Mouse (Mus musculus) megakaryocyte, embryonic 14.5 days (primary cell): ENCODE data around the gene Rsg1. TPM values are rescaled to one million over a fixed set of nuclear protein-coding genes. Genes with fewer than 3 reads are reported as not detected.

Experiments used
- H3K27me3 ChIP-seq: replicated peaks from 2 replicates; pipeline ENCODE3; 2012; ENCODE audit warnings: inconsistent platforms
- H3K36me3 ChIP-seq: replicated peaks from 2 replicates; pipeline ENCODE3; 2012; ENCODE audit warnings: low read length, inconsistent platforms, mixed read lengths
- H3K4me1 ChIP-seq: 2 replicates; pipeline ENCODE4 v1.6.1; 2012; ENCODE audit warnings: inconsistent platforms
- H3K4me3 ChIP-seq: replicated peaks from 2 replicates; pipeline ENCODE3; 2012; ENCODE audit warnings: moderate library complexity, mild to moderate bottlenecking, inconsistent platforms
- H3K9me3 ChIP-seq: 2 replicates; pipeline ENCODE4 v1.6.1; 2012; ENCODE audit warnings: inconsistent platforms
- FLI1 ChIP-seq: IDR thresholded peaks from 2 replicates; pipeline ENCODE4 v1.6.1; 2012; ENCODE audit warnings: low read length, inconsistent platforms, mixed read lengths
- GATA1 ChIP-seq: IDR thresholded peaks from 3 replicates; pipeline ENCODE4 v1.6.1; 2012; ENCODE audit warnings: mixed read lengths, low read length, inconsistent platforms, borderline replicate concordance
- polyA plus RNA-seq: library from polyadenylated mRNA; stranded (reverse); fragments of >175 nt; gene quantifications from 2 replicates; pipeline ENCODE4 v1.2.3, GENCODE M21; 2012; ENCODE audit warnings: low replicate concordance; ENCODE audit not compliant: insufficient read depth

Gene Rsg1
- polyA plus RNA-seq, result not detected in 2 replicates

DNA sequence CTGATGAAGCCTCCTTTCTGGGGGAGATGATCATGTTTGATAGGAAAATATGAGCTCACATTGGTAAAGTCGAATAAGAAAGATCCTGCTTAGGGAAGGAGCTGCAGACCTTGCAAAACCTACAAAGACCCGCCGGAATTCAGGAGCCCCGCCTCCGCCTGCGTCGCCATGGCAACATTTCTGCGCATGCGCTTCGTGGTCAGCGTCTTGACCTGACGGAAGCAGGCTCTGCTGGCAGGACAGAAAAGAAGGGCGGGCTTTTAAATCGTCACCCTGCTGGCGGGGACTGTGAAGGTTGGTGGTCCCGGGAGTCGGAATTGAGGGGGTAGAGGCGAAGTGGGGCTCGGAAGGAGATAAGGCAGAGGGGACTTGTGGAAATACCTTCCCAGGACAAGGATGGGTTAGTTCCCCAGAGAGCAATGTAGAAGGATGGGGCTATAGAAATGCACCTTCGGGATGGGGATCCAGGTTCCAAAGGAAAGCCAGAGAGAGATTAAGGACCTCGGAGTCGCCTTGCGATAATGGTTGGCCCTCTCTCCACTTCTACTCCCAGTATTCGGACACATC lies at the start of gene Rsg1:
Gene Rsg1, plus strand, starts transcription at position 187 of the 567 bp plus-strand sequence.
- Histone ChIP-seq H3K27me3 (no peaks in the 10 kb centered on the region), H3K4me1 (peaks cover 27% of the 10 kb centered on the region), H3K4me3 (peak within 1 kb of the TSS; percentile 90), H3K9me3 (no peaks in the 10 kb centered on the region), H3K36me3 (peaks cover 7% of the 10 kb centered on the region)
- TF ChIP-seq GATA1 (no peak), FLI1 (no peak)

DNA sequence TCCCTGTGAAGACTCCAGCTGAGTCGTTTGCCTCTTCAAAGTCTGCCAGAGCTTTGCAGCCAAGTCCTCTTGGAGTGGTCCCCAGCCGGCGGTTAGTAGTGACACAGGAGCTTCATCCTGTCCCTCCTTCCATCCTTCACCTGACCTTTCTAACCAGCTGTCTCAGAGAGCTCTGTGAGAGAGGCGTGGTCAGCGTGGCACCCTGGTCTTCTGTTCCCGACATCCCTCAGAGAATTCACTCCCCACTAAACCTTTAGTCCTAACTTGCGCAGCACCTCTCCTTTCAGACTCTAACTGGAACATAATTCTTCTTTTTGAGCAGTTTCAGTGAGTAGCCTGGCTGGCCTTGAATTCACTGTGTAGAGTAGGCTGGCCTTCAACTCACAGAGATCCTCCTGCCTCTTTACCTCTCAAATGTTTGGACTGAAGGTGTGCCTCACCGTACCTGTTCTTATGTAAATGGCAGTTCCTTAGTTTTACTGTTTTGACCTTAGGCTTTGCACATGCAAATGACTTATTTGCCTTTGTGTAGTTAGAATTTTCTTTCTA lies 47.9 kb upstream of the Rsg1 start:
- TF ChIP-seq FLI1 (no peak), GATA1 (no peak)
- H3K27me3 ChIP-seq, result no peaks in the 10 kb centered on the region
- H3K4me1 ChIP-seq, result peaks cover 27% of the 10 kb centered on the region
- no peaks in the 10 kb centered on the region for H3K9me3 ChIP-seq
- peaks cover 55% of the 10 kb centered on the region for H3K36me3 ChIP-seq
- H3K4me3 ChIP-seq, result no peak overlapping the region

GRCm38 (mm10) chr4:141167156-141167555 lies 46.6 kb upstream of the Rsg1 start:
- TF ChIP-seq FLI1, result no peak
- no peaks in the 10 kb centered on the region for H3K9me3 ChIP-seq
- no peaks in the 10 kb centered on the region for H3K27me3 ChIP-seq
- H3K36me3 ChIP-seq, result peaks cover 64% of the 10 kb centered on the region
- peaks cover 13% of the 10 kb centered on the region for H3K4me1 ChIP-seq
- H3K4me3 ChIP-seq, result no peak overlapping the region

GRCm38 (mm10) chr4:141172121-141172520 lies 41.6 kb upstream of the Rsg1 start:
- H3K4me3 ChIP-seq, result no peak overlapping the region
- peaks cover 85% of the 10 kb centered on the region for H3K36me3 ChIP-seq
- no peak for TF ChIP-seq GATA1
- TF ChIP-seq FLI1, result no peak
- no peaks in the 10 kb centered on the region for H3K9me3 ChIP-seq
- no peaks in the 10 kb centered on the region for H3K27me3 ChIP-seq
- H3K4me1 ChIP-seq, result peaks cover 15% of the 10 kb centered on the region

- Histone ChIP-seq H3K4me1 (peaks cover 21% of the 10 kb centered on the region), H3K36me3 (peaks cover 86% of the 10 kb centered on the region), H3K9me3 (no peaks in the 10 kb centered on the region), H3K27me3 (no peaks in the 10 kb centered on the region), H3K4me3 (no peak overlapping the region)
- TF ChIP-seq FLI1 (no peak), GATA1 (no peak)
Measured at GRCm38 (mm10) chr4:141175783-141176182, 38.0 kb upstream of the Rsg1 start.

DNA sequence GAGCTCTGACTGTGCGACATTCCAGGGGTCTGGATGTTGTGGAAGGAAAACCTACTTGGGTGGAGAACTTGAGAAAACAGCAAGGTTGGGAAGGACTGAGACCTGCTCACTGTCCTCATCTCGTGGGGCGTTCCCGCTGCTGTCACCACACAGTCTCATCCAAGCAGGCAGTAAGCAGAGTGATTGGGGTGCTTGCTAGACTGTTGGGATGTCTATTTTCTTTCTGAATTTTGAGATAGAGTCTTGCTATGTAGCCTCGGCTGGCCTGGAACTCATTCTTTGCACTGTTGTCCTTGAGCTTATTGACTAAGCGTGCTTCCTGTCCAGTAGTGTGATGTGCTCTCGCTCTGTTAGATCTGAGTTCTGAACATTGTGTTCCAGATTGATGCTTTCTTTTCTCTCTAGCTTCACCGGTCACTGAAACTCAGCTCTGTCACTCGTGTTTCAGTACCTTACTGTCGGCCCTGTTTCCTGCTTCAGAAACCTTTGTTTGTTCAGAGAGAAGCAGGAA lies 37.4 kb upstream of the Rsg1 start:
- Histone ChIP-seq H3K4me1 (peaks cover 21% of the 10 kb centered on the region), H3K27me3 (no peaks in the 10 kb centered on the region), H3K9me3 (no peaks in the 10 kb centered on the region), H3K36me3 (peaks cover 86% of the 10 kb centered on the region), H3K4me3 (no peak overlapping the region)
- TF ChIP-seq GATA1, result no peak
- TF ChIP-seq FLI1, result no peak

DNA sequence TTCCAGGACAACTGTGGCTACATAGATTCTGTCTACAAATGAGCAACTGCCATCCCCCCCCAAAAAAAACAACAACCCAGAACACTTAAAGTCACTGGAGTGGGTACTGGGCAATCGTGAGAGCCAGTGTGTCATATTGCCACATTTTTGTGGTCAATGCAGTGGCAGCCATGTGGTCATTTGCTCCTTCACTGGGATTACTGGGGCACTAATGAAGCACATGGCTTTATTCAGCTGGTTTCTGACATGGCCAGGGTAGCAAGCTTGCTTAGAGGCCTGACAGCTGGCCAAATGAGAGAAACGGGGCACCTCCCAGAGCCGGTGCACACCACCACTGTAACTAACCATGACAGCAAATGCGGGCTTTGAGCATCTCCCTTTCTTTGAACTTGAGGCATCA lies 35.3 kb upstream of the Rsg1 start:
- no peaks in the 10 kb centered on the region for H3K9me3 ChIP-seq
- H3K4me3 ChIP-seq, result no peak overlapping the region
- peaks cover 18% of the 10 kb centered on the region for H3K4me1 ChIP-seq
- no peaks in the 10 kb centered on the region for H3K27me3 ChIP-seq
- H3K36me3 ChIP-seq, result peaks cover 88% of the 10 kb centered on the region
- TF ChIP-seq FLI1, result no peak
- TF ChIP-seq GATA1, result no peak

- H3K27me3 ChIP-seq, result no peaks in the 10 kb centered on the region
- no peaks in the 10 kb centered on the region for H3K9me3 ChIP-seq
- no peak for TF ChIP-seq GATA1
- no peak for TF ChIP-seq FLI1
- peaks cover 17% of the 10 kb centered on the region for H3K4me1 ChIP-seq
- peaks cover 88% of the 10 kb centered on the region for H3K36me3 ChIP-seq
- no peak overlapping the region for H3K4me3 ChIP-seq
Measured at GRCm38 (mm10) chr4:141180831-141181230, 32.9 kb upstream of the Rsg1 start.

DNA sequence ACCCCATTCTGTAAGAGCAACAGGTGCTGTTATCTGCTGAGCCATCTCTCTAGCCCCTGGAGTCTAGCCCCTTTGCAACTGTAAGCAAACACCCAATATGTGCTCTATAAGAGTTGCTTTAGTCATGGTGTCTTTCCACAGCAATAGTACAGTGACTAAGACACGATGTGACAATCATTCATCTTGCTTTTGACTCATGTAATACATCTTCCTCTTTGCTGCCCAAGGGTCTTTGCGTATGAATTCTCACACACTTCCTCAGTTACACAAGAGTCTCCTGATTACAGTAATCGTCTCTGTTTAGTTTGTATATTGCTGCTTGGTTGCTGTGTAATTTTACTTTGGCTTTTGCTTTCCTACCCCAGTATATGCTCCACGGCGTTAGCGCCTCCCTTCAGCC lies 31.8 kb upstream of the Rsg1 start:
- Histone ChIP-seq H3K27me3 (no peaks in the 10 kb centered on the region), H3K4me3 (no peak overlapping the region), H3K36me3 (peaks cover 88% of the 10 kb centered on the region), H3K9me3 (no peaks in the 10 kb centered on the region), H3K4me1 (peaks cover 26% of the 10 kb centered on the region)
- TF ChIP-seq FLI1, result no peak
- TF ChIP-seq GATA1, result no peak

GRCm38 (mm10) chr4:141183932-141184331 lies 29.8 kb upstream of the Rsg1 start:
- Histone ChIP-seq H3K9me3 (no peaks in the 10 kb centered on the region), H3K4me1 (peaks cover 28% of the 10 kb centered on the region), H3K36me3 (peaks cover 82% of the 10 kb centered on the region), H3K4me3 (no peak overlapping the region), H3K27me3 (no peaks in the 10 kb centered on the region)
- TF ChIP-seq FLI1 (no peak), GATA1 (no peak)

DNA sequence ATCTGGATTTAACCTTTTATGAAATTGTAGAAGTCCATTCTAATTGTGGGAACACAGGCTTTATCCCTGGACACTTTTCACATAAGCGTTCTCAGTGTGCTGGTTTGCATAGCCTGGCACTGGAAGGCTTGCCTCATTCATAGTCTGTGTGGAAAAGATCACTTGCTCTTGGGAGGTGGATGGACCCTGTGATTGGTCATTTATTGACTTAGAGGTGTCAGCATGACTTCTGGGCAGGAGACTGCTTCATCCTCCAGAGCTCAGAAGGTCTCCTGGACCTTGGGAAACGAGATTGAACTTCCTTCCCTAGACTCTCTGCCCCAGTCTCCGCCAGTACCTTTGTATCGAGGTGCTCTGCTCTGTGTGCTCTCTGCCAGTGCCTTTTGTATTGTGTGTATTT lies 29.3 kb upstream of the Rsg1 start:
- peaks cover 80% of the 10 kb centered on the region for H3K36me3 ChIP-seq
- H3K27me3 ChIP-seq, result no peaks in the 10 kb centered on the region
- TF ChIP-seq GATA1 (no peak), FLI1 (no peak)
- H3K9me3 ChIP-seq, result no peaks in the 10 kb centered on the region
- no peak overlapping the region for H3K4me3 ChIP-seq
- peaks cover 25% of the 10 kb centered on the region for H3K4me1 ChIP-seq
